Mouse (Mus musculus) intestine, embryonic 16.5 days (tissue): ENCODE results near the gene Bmp2. TPM values are rescaled to one million over a fixed set of nuclear protein-coding genes. Genes with fewer than 3 reads are reported as not detected.

ENCODE experiments used
- ATAC-seq: fragments of 200-750 bp; cut with Nextera tagmentation; 2 replicates; pipeline ENCODE4 v1.8.0; 2017; ENCODE audit warnings: moderate TSS enrichment, moderate library complexity
- H3K27ac ChIP-seq: fragments of 300-500 bp; sonication (generic); 2 replicates; pipeline ENCODE4 v1.5.1; 2014; ENCODE audit warnings: mild to moderate bottlenecking, low read length
- H3K27me3 ChIP-seq: fragments of 300-500 bp; sonication (generic); replicated peaks from 2 replicates; pipeline ENCODE4 v1.6.1; 2014; ENCODE audit warnings: low read length, control low read depth, mixed read lengths; ENCODE audit not compliant: control insufficient read depth, insufficient read depth
- H3K36me3 ChIP-seq: fragments of 300-500 bp; sonication (generic); 2 replicates; pipeline ENCODE4 v1.6.1; 2014; ENCODE audit warnings: low read length, control low read depth; ENCODE audit not compliant: control insufficient read depth, insufficient read depth
- H3K4me1 ChIP-seq: fragments of 300-500 bp; sonication (generic); 2 replicates; pipeline ENCODE4 v1.6.1; 2014; ENCODE audit warnings: low read length, control low read depth, mixed read lengths; ENCODE audit not compliant: control insufficient read depth, insufficient read depth
- H3K4me2 ChIP-seq: fragments of 300-500 bp; sonication (generic); 2 replicates; pipeline ENCODE4 v1.6.1; 2014; ENCODE audit warnings: low read depth, low read length, control low read depth
- H3K4me3 ChIP-seq: fragments of 300-500 bp; sonication (generic); 2 replicates; pipeline ENCODE4 v1.5.1; 2014; ENCODE audit warnings: mild to moderate bottlenecking, low read length
- H3K9ac ChIP-seq: fragments of 300-500 bp; sonication (generic); 2 replicates; pipeline ENCODE4 v1.6.1; 2014; ENCODE audit warnings: low read depth, low read length
- H3K9me3 ChIP-seq: fragments of 300-500 bp; sonication (generic); 2 replicates; pipeline ENCODE4 v1.6.1; 2016; ENCODE audit warnings: low read length, control low read depth; ENCODE audit not compliant: control insufficient read depth
- WGBS: fragments of 180-500 bp; shearing (Covaris S2); extraction: QIAGEN DNeasy Blood & Tissue Kit; methylation state at CpG from one replicate; pipeline ENCODE4 v1.1.7; 2014; 5-methylcytosine and 5-hydroxymethylcytosine counted together
- microRNA-seq: library from miRNA; unstranded; fragments of <30 nt; microRNA quantifications from one replicate; pipeline ENCODE4, GENCODE M21; 2016
- polyA plus RNA-seq: library from polyadenylated mRNA; unstranded; fragments of >200 nt; fragmentation: Nextera tagmentation; extraction: Ambion mirVana; gene quantifications from 2 replicates; pipeline ENCODE4 v1.2.1, GENCODE M21; 2015

Bmp2 gene
- polyA plus RNA-seq, 1 experiment from 2014 or later = 12.1 TPM

DNA sequence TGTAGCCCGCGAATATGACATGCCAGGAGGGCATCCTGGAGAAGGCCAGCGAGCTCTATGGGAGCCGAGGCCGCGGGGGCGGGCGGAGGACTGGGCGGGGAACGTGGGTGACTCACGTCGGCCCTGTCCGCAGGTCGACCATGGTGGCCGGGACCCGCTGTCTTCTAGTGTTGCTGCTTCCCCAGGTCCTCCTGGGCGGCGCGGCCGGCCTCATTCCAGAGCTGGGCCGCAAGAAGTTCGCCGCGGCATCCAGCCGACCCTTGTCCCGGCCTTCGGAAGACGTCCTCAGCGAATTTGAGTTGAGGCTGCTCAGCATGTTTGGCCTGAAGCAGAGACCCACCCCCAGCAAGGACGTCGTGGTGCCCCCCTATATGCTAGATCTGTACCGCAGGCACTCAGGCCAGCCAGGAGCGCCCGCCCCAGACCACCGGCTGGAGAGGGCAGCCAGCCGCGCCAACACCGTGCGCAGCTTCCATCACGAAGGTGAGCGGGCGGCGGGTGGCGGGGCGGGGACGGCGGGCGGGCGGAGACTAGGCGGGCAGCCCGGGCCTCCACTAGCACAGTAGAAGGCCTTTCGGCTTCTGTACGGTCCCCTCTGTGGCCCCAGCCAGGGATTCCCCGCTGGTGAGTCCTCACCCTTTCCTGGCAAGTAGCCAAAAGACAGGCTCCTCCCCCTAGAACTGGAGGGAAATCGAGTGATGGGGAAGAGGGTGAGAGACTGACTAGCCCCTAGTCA, 2.5 kb downstream of the Bmp2 start:
- WGBS = 1% methylated on average over 52 of the region's 55 CpGs
- peak overlapping the region; percentile 91 for H3K4me2 ChIP-seq
- H3K27ac ChIP-seq = peak overlapping the region; percentile 63

DNA sequence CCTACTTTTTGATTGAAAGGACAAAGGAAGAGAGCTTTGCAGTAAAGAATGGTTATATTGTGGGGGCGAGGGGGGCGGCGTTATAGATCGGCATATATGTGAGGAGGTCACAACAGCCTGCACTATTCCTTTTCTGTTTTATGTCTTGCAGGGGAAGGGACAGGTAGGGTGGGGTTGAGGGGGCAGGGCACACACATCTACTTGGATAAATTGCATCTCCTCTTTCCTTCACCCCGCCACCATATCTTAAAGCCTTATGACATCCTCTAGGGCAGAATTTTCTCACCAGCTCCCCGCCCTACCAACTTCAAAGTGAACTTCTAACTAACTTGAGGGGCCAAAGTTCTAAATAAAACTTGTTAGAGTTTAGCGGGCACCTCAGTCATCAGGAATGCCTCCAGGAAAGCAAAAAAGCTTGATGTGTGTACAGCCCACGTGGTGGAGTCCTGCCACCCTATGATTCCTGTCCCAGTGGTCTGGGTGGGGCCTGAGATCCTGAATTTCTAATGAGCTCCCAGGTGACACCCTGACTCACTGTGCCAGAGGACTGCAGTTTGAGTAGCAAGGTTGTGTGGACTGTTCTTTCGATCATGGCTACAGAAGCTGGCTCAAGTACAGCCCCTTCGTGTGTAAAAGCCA, 12.4 kb downstream of the Bmp2 start:
- Histone ChIP-seq H3K36me3 (peaks cover 3% of the 10 kb centered on the region; the same call in 1 of the 2 replicates), H3K9me3 (no peaks in the 10 kb centered on the region), H3K4me2 (no peak overlapping the region), H3K27ac (no peak overlapping the region), H3K27me3 (no peaks in the 10 kb centered on the region), H3K4me1 (no peaks in the 10 kb centered on the region), H3K9ac (no peak overlapping the region), H3K4me3 (no peak overlapping the region)
- peak; percentile 78 for ATAC-seq
- 64% methylated on average over 10 of the region's 10 CpGs for WGBS

More for the DNA sequence above, 2.5 kb downstream of the Bmp2 start:
- 0 out of 2 replicates have a peak, but pooled peaks cover 6% of the 10 kb centered on the region for H3K27me3 ChIP-seq
- no peaks in the 10 kb centered on the region for H3K36me3 ChIP-seq
- H3K4me1 ChIP-seq = peaks cover 10% of the 10 kb centered on the region
- H3K9ac ChIP-seq = peak overlapping the region; percentile 74
- H3K9me3 ChIP-seq = no peaks in the 10 kb centered on the region
- H3K4me3 ChIP-seq = peak overlapping the region; percentile 79
- peak; percentile 86 for ATAC-seq

DNA sequence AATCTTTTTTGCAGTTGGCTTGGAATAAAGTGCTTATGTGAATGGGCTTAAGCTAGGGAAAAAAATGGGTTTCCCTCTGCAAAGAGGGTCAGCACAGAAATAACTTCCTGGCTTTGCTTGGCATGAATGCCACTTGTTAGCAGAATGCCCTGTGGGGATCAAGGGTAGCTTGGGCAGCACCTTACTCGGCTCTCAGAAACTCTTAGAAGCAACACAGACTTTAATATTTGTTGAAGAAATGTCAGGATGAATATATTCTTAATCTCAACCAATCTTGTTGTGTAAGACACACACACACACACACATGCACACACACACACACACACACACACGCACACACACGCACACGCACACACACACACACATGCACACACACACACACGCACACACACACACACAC, 13.5 kb downstream of the Bmp2 start:
- Histone ChIP-seq H3K9me3 (no peaks in the 10 kb centered on the region), H3K9ac (no peak overlapping the region), H3K36me3 (peaks cover 3% of the 10 kb centered on the region; the same call in 1 of the 2 replicates), H3K27me3 (no peaks in the 10 kb centered on the region), H3K27ac (no peak overlapping the region), H3K4me1 (no peaks in the 10 kb centered on the region), H3K4me2 (no peak overlapping the region), H3K4me3 (no peak overlapping the region)
- 75% methylated on average over 5 of the region's 5 CpGs for WGBS
- no peak for ATAC-seq

DNA sequence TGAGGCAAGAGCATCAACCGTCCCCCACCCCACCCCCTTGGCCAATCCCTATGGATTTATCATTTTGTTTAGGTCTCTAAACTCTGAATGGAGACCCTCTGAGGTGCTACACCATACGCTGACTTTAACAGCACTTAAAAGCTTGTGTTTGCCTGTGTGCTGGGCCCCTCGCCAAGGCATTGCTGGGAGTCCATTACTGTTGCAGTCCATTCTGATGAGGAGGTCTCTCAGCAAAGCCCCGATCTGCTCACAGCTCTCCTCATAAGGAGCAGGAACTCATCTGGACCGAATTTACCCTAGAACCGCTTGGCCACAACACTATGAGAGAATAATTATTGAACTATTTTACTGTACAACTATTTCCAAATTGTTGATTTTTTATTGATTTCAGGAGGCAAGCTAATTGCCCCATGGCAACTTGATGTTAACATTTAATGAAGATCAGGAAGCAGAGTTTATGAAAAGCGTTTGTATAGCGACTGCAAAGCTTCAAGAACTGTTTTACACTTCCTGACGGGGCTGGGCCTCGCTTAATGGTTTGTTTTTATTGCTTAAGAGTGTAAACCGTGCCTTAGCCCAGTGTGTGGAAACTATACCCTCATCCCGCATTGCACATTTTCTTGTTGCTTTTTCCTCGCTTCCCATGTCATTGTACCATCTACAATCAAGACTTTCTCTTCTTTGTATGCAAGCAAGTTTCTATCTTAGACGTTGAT, 14.2 kb downstream of the Bmp2 start:
- Histone ChIP-seq H3K27me3 (no peaks in the 10 kb centered on the region), H3K4me1 (no peaks in the 10 kb centered on the region), H3K36me3 (peaks cover 3% of the 10 kb centered on the region; the same call in 1 of the 2 replicates), H3K9me3 (no peaks in the 10 kb centered on the region), H3K27ac (no peak overlapping the region), H3K4me3 (no peak overlapping the region), H3K9ac (no peak overlapping the region), H3K4me2 (no peak overlapping the region)
- WGBS = 45% methylated on average over 14 of the region's 14 CpGs
- ATAC-seq = peak; percentile 32; the same call in 1 of the 2 replicates

DNA sequence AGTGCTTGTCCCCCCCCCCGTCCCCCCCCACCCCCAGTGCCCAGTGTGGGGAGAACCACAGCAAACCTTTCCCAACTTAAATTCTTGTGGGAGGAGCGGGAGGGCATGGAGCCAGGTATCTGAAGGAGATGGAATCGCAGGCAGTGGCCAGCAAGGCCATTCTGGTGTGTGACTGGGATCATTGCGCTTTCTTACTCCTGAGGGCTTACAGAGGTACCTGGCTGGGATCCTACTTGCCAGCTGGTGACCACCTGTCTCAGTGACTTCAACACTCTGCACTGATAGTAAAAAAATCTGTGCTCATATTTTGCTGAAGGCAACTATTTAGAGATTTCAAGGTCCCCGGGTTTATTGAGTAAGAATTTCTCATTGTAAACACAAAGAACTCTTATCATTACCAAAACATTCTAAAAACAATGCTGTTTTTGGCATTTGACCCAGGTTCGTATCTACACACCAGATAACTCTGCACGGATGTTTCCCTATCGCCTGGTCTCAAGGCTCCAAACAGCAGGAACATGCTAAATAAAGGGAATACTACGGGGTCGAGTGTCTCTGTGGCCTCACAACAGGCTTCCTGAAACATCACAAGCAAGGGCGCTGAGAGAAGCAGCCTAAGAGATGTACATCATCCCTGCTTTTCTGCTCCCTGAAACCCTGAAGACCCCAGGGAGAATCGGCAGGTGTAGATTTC, 39.8 kb downstream of the Bmp2 start:
- 57% methylated on average over 12 of the region's 12 CpGs for WGBS
- H3K4me1 ChIP-seq = no peaks in the 10 kb centered on the region
- H3K27me3 ChIP-seq = no peaks in the 10 kb centered on the region
- H3K9me3 ChIP-seq = no peaks in the 10 kb centered on the region
- no peak overlapping the region for H3K4me2 ChIP-seq
- H3K36me3 ChIP-seq = no peaks in the 10 kb centered on the region
- H3K9ac ChIP-seq = no peak overlapping the region
- H3K27ac ChIP-seq = no peak overlapping the region
- no peak for ATAC-seq
- no peak overlapping the region for H3K4me3 ChIP-seq

Small RNA genes lying within 50 kb of the gene (microRNA-seq; reads per million reads assigned to microRNA genes)
- not detected for gene Mir3090
